Mouse (Mus musculus): ENCODE data around the gene Rnf2. TPM values are rescaled to one million over a fixed set of nuclear protein-coding genes. Genes with fewer than 3 reads are reported as not detected.

Rnf2 gene
- polyA plus RNA-seq, 2 experiments: 106 to 108 TPM

- Histone ChIP-seq H3K9ac (ENCODE audit: low read depth, low read length, severe bottlenecking) (no peak overlapping the region), H3K27ac (replicated peaks; ENCODE audit: low read depth, low read length) (no peak overlapping the region), H3K36me3 (ENCODE audit: control insufficient read depth, insufficient read depth, low read length) (no peaks in the 10 kb centered on the region), H3K27me3 (ENCODE audit: control insufficient read depth, insufficient read depth, low read length) (no peaks in the 10 kb centered on the region), H3K4me1 (ENCODE audit: control insufficient read depth, insufficient read depth, low read length) (no peaks in the 10 kb centered on the region), H3K4me2 (replicated peaks; ENCODE audit: low read depth, low read length, severe bottlenecking) (no peak overlapping the region), H3K9me3 (ENCODE audit: control insufficient read depth, low read length) (no peaks in the 10 kb centered on the region), H3K4me3 (replicated peaks; ENCODE audit: low read length) (no peak overlapping the region)
- 57% methylated on average over 4 of the region's 4 CpGs for WGBS
- DNase-seq (ENCODE audit: low spot score) (peak; percentile 38), ATAC-seq (ENCODE audit: low FRiP score, low read depth) (no peak)
- TF ChIP-seq POLR2A (IDR thresholded peaks at IDR 0.05; ENCODE audit: borderline replicate concordance, extremely low read depth, insufficient read depth, insufficient read length): no peak
Observed at GRCm38 (mm10) chr1:151514119-151514518, 13.4 kb upstream of the Rnf2 start.

- TF ChIP-seq POLR2A (IDR thresholded peaks at IDR 0.05; ENCODE audit: borderline replicate concordance, extremely low read depth, insufficient read depth, insufficient read length): no peak
- no peak overlapping the region for H3K4me2 ChIP-seq (replicated peaks; ENCODE audit: low read depth, low read length, severe bottlenecking)
Observed at GRCm38 (mm10) chr1:151510811-151511210, 10.1 kb upstream of the Rnf2 start.

GRCm38 (mm10) chr1:151499815-151500501 lies 797 bp downstream of the Rnf2 start:
- ATAC-seq (ENCODE audit: low FRiP score, low read depth): peak; percentile 20
- H3K27me3 ChIP-seq (ENCODE audit: control insufficient read depth, insufficient read depth, low read length): no peaks in the 10 kb centered on the region

More at GRCm38 (mm10) chr1:151510811-151511210, 10.1 kb upstream of the Rnf2 start:
- H3K4me1 ChIP-seq (ENCODE audit: control insufficient read depth, insufficient read depth, low read length): no peaks in the 10 kb centered on the region
- no peaks in the 10 kb centered on the region for H3K36me3 ChIP-seq (ENCODE audit: control insufficient read depth, insufficient read depth, low read length)
- no peak for DNase-seq (ENCODE audit: low spot score)
- H3K27ac ChIP-seq (replicated peaks; ENCODE audit: low read depth, low read length): no peak overlapping the region
- H3K27me3 ChIP-seq (ENCODE audit: control insufficient read depth, insufficient read depth, low read length): no peaks in the 10 kb centered on the region
- H3K9me3 ChIP-seq (ENCODE audit: control insufficient read depth, low read length): no peaks in the 10 kb centered on the region
- no peak overlapping the region for H3K4me3 ChIP-seq (replicated peaks; ENCODE audit: low read length)
- ATAC-seq (ENCODE audit: low FRiP score, low read depth): no peak
- 53% methylated on average over 4 of the region's 4 CpGs for whole genome bisulfite sequencing
- H3K9ac ChIP-seq (ENCODE audit: low read depth, low read length, severe bottlenecking): no peak overlapping the region

GRCm38 (mm10) chr1:151498381-151498780 lies 2.4 kb downstream of the Rnf2 start:
- 82% methylated on average over 3 of the region's 3 CpGs for WGBS
- Histone ChIP-seq H3K36me3 (ENCODE audit: control insufficient read depth, insufficient read depth, low read length) (no peaks in the 10 kb centered on the region), H3K4me2 (replicated peaks; ENCODE audit: low read depth, low read length, severe bottlenecking) (peak overlapping the region; percentile 41), H3K4me1 (ENCODE audit: control insufficient read depth, insufficient read depth, low read length) (peaks cover 23% of the 10 kb centered on the region), H3K9ac (ENCODE audit: low read depth, low read length, severe bottlenecking) (no peak overlapping the region), H3K4me3 (replicated peaks; ENCODE audit: low read length) (no peak overlapping the region), H3K9me3 (ENCODE audit: control insufficient read depth, low read length) (no peaks in the 10 kb centered on the region), H3K27ac (replicated peaks; ENCODE audit: low read depth, low read length) (no peak overlapping the region), H3K27me3 (ENCODE audit: control insufficient read depth, insufficient read depth, low read length) (no peaks in the 10 kb centered on the region)
- DNase-seq (ENCODE audit: low spot score) (no peak), ATAC-seq (ENCODE audit: low FRiP score, low read depth) (no peak)
- no peak for TF ChIP-seq POLR2A (IDR thresholded peaks at IDR 0.05; ENCODE audit: borderline replicate concordance, extremely low read depth, insufficient read depth, insufficient read length)

More at GRCm38 (mm10) chr1:151499815-151500501, 797 bp downstream of the Rnf2 start:
- peak overlapping the region; percentile 52 for H3K4me2 ChIP-seq (replicated peaks; ENCODE audit: low read depth, low read length, severe bottlenecking)
- H3K4me3 ChIP-seq (replicated peaks; ENCODE audit: low read length): peak overlapping the region; percentile 93
- DNase-seq (ENCODE audit: low spot score): peak; percentile 23
- WGBS: under 1% methylated on average over 36 of the region's 59 CpGs
- no peaks in the 10 kb centered on the region for H3K36me3 ChIP-seq (ENCODE audit: control insufficient read depth, insufficient read depth, low read length)
- no peaks in the 10 kb centered on the region for H3K9me3 ChIP-seq (ENCODE audit: control insufficient read depth, low read length)
- peak overlapping the region; percentile 97 for H3K9ac ChIP-seq (ENCODE audit: low read depth, low read length, severe bottlenecking)
- TF ChIP-seq POLR2A (IDR thresholded peaks at IDR 0.05; ENCODE audit: borderline replicate concordance, extremely low read depth, insufficient read depth, insufficient read length): no peak
- H3K4me1 ChIP-seq (ENCODE audit: control insufficient read depth, insufficient read depth, low read length): peaks cover 19% of the 10 kb centered on the region
- H3K27ac ChIP-seq (replicated peaks; ENCODE audit: low read depth, low read length): peak overlapping the region; percentile 97

- Histone ChIP-seq H3K4me2 (replicated peaks; ENCODE audit: low read depth, low read length, severe bottlenecking) (no peak overlapping the region), H3K9ac (ENCODE audit: low read depth, low read length, severe bottlenecking) (no peak overlapping the region), H3K36me3 (ENCODE audit: control insufficient read depth, insufficient read depth, low read length) (no peaks in the 10 kb centered on the region), H3K27ac (replicated peaks; ENCODE audit: low read depth, low read length) (no peak overlapping the region), H3K9me3 (ENCODE audit: control insufficient read depth, low read length) (no peaks in the 10 kb centered on the region), H3K4me1 (ENCODE audit: control insufficient read depth, insufficient read depth, low read length) (peaks cover 23% of the 10 kb centered on the region), H3K4me3 (replicated peaks; ENCODE audit: low read length) (no peak overlapping the region), H3K27me3 (ENCODE audit: control insufficient read depth, insufficient read depth, low read length) (no peaks in the 10 kb centered on the region)
- DNase-seq (ENCODE audit: low spot score) (no peak), ATAC-seq (ENCODE audit: low FRiP score, low read depth) (no peak)
- no peak for TF ChIP-seq POLR2A (IDR thresholded peaks at IDR 0.05; ENCODE audit: borderline replicate concordance, extremely low read depth, insufficient read depth, insufficient read length)
- WGBS: 75% methylated on average over 2 of the region's 2 CpGs
Observed at GRCm38 (mm10) chr1:151497942-151498341, 2.8 kb downstream of the Rnf2 start.

All from limb, embryonic 14.5 days (tissue).